Mouse (Mus musculus) hematopoietic stem cell, adult 5-6 weeks (primary cell): ENCODE results near the gene Nme9. TPM values are rescaled to one million over a fixed set of nuclear protein-coding genes. Genes with fewer than 3 reads are reported as not detected.

Source experiments
- ATAC-seq, 2 experiments: fragments of 125-278 bp in 1 of 2; replicated peaks in 1 of 2; 2 replicates each; pipeline ENCODE4 v1.8.0; 2016 to 2017; ENCODE audit warnings: inconsistent platforms in 2 of 2, mild to moderate bottlenecking in 2 of 2, moderate number of reproducible peaks in 2 of 2, low read depth in 1 of 2, moderate TSS enrichment in 1 of 2; ENCODE audit not compliant: low FRiP score in 2 of 2, poor library complexity in 2 of 2, severe bottlenecking in 2 of 2, insufficient read depth in 1 of 2, low TSS enrichment in 1 of 2
- total RNA-seq: library from RNA; stranded (forward); fragments of 172-1452, 232-1000 nt; gene quantifications from 2 replicates; pipeline ENCODE4 v1.2.3, GENCODE M21; 2017

Nme9 gene
- not detected in 2 replicates for total RNA-seq

GRCm38 (mm10) chr9:99451161-99451560 lies at the start of gene Nme9:
Nme9 (plus strand) TSS chr9:99451475.
- ATAC-seq, result peak in 1 of 2 experiments; percentile 17; a peak in 2 of 4 replicates

DNA sequence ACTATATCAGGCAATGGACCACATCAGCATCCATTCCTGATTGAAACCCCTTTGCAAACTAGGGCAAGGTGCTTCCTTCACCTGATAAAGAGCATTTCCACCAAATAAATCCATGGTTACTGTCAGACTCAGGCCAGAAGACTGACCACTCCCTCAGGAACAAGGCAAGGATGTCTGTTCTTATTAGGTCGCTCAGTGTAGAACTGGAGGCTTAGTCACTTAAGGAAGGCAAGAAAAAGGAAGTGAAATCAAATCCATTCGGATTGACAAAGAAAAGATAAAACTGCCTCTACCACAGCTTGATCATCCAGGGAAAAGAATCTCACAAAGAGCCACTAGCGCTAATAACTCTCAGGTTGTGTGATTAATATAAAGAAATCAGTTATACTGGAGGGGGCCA lies 42.0 kb upstream of the Nme9 start:
- no peak for ATAC-seq

DNA sequence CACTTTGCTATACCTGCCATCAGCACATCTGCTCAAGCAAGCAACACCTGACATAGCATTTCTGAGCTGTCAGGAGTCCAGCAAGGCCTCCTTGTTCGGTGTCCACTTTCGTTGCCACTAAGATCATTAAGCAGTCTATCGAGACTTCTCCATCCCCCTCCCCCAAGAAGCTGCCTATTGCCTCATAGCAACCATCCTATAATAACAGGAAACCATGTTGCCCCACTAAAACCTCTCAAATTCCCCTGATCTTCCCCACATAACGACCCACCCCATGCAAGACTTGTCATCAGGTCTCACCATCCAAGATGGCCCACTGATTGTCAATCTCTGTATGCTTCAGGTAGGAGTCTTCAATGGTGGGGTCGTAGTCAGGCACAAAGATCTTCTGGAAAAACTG lies 40.2 kb upstream of the Nme9 start:
- ATAC-seq, result no peak

DNA sequence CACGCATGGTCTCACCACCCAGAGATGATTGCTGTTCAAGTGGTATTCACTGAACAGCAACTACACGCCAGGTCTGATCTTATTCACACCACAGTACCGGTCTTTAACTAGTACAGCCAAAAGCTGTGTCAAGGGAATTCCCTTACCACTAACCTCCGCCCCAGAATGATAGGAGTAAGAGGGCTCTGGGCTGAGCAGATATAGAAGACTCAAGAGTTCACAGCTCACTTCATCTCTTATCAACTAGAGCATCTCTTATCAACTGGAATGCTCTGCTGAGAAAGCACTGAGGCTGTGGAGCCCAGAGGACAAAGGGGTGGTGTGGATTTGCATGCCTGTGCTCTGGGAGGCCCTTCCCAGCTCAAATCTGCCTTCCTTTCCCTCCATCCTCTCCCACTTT lies 39.5 kb upstream of the Nme9 start:
- no peak for ATAC-seq

- peak in 1 of 2 experiments; percentile 37; a peak in 2 of 4 replicates for ATAC-seq
Measured at GRCm38 (mm10) chr9:99416809-99417208, 34.5 kb upstream of the Nme9 start.

GRCm38 (mm10) chr9:99417288-99417846 lies 33.9 kb upstream of the Nme9 start:
- peak; percentile 33 to 47; a peak in 2 of 4 replicates for ATAC-seq

- no peak for ATAC-seq
Measured at GRCm38 (mm10) chr9:99418377-99418776, 32.9 kb upstream of the Nme9 start.

- ATAC-seq, result no peak
Measured at GRCm38 (mm10) chr9:99419951-99420701, 31.1 kb upstream of the Nme9 start.

DNA sequence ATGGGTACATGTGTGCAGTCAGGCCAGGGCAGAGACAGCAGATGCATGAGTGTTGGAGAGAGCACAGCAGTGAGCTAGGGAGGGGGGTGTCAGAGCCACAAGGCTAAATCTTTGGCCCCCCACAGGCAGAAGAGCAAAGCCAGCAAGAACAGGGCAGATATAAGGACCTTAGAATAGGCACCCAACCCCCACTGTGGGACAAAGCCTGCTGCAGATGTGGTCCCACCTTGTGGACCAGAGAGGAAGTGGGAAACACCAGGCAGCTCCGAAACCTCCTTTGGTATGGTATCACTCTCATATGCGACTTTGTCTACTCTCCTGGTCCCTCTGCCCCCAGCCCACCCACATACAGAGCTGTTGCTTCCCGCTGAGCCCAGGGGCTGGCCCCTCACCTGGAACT lies 29.4 kb upstream of the Nme9 start:
- no peak for ATAC-seq

DNA sequence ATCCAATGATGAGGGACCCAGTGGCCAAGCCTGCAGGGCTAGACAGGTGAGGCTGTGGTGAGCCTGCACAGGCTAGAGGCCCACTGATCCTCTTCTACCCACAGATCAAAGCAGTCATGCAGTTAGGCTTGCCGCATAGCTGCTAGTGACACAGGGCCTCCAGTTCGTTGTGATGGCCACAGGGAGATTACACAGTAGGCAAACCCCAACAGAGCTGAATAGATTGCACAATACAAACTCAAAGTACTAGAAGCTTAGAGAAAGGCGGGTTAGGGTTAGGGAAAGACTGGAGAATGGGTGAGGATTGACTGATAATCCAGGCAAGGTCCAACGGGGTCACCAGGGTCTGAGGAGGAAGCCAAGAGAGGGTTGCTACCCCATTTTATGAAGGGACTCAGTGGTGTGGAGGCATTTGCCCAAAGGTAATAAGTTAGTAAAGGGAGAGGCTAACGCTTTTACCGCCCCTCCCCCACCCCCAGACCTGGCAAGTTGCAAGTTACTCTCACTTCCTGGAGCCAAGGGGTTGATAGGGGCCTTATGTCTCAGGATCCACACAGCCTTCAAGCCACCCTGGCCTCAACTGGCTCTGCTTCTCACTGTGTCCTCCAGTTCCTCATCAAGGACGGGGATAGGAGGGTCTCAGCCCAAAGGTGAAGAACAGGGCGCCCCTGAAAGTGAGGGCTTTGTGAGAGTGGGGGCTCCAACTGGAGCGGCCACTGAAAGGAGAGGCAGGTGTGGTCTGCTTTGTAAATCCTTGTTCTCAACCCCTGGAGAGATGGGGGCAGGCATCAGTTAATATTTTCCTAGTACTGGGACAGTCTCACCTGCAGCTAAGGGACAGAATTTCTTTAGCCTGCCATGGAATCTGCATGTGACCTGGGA lies 27.3 kb upstream of the Nme9 start:
- peak; percentile 20 to 30; a peak in 1 of 4 replicates for ATAC-seq

DNA sequence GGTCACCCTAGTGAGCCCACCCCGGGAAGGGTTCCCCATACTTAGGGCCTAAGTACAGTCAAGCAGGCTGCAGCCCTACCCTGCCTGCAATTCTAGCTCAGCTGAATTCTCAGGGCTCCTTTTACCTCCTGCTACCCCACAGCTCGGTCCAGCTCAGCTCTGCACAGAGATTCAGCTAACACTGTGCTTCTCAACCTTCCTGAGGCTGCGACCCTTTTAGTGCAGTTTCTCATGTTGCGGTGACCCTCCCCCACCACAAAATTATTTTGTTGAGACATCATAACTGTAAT lies 26.8 kb upstream of the Nme9 start:
- no peak for ATAC-seq

DNA sequence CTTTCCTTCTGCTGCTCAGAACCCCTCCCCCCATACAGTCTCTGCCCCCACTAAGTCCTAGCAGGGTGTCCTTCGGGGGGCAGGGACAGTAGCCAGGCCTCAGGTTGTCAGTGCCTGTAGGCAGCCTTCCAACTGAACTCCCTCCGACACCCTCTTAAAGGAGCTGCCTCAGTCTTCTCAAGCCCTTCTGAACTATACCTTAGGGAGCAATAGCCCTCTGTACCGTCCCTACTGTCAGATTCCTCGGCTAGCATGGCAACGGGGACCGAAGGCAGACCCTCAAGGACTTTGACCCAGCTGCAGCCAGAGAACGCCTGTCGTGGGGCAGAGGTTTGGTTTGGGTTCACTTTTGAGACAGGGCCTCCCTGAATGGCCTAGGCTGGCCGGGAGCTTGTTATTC lies 26.0 kb upstream of the Nme9 start:
- no peak for ATAC-seq

DNA sequence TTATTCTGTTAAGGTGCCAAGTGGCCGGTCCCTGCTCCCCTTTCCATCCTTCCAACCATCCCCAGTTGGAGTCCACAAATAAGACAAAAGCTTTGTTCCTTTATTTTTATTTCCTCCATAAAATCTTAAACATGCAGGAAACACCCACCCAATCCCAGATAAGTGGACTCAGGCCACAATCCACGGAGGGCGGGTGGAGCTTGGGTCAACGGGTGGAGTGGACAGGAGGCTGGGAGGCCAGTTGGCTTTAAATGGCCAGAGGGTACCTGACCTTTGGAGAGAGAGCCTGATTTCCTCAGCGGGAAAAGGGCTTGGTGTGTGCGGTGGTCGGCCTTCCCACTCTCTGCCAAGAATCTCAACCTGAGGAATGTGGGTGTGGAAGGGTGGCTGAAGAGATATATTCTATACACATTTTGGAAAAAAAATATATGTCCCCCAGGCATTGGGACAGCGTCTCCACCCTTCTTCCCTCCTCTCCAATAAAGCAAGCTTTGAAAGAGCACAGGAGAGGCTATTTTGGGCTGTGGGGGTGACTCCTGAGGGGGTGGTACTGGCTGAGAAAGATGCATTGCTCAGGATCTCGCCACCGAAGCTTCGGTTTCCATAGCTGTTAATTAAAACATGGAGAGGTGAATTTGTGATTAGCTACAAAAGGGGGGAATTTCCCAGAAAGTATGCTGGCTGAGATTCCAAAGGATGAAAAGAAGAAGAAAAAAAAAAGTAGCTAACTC lies 22.5 kb upstream of the Nme9 start:
- no peak for ATAC-seq

DNA sequence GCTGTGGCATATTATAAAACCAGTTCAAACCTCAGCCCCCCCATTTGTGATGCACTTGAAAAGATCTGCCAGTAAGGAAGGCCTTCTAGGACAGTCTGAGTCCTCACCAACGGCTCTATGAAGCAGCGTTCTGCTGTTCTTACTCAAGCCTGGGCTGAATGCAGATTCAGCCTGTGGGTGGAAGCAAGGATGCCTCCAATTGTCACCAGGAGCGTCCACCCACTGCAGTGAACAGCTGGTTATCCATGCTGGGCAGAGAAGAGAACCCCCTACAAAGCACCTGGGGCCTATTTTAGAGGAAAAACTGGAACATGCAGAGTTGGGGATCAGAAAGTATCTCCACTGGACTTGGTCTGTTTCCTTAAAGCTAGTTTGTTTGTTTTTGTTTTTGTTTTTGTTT lies 21.4 kb upstream of the Nme9 start:
- no peak for ATAC-seq

GRCm38 (mm10) chr9:99430806-99431205 lies 20.5 kb upstream of the Nme9 start:
- ATAC-seq, result no peak

GRCm38 (mm10) chr9:99431346-99431745 lies 19.9 kb upstream of the Nme9 start:
- no peak for ATAC-seq

GRCm38 (mm10) chr9:99431963-99432362 lies 19.3 kb upstream of the Nme9 start:
- no peak for ATAC-seq

DNA sequence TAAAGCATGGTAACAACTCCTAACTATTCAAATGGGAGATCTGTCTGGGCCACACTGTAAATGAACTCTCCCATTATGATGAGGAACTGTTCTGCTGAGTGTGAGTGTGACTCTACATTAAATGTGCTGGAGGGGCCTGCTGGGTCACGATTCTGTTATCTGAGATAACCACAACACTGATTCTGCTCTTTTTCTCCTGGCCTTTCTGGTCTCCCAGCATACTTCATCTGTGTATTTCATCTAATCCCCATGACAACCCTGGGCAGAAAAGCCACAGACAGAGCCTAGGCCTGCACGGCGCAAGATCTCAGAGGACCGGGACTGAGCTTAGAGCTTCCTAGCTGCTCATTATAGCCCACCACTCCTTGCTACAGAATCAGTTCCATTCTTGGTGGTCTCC lies 18.8 kb upstream of the Nme9 start:
- peak; percentile 90 to 93 for ATAC-seq
